Mouse (Mus musculus): ENCODE results near the gene Tmem42. TPM values are rescaled to one million over a fixed set of nuclear protein-coding genes. Genes with fewer than 3 reads are reported as not detected.
A peak's percentile ranks its signal among the peaks of the same experiment; 100 is the strongest.

Tmem42 gene
- polyA plus RNA-seq, 1 experiment: 10.3 TPM

DNA sequence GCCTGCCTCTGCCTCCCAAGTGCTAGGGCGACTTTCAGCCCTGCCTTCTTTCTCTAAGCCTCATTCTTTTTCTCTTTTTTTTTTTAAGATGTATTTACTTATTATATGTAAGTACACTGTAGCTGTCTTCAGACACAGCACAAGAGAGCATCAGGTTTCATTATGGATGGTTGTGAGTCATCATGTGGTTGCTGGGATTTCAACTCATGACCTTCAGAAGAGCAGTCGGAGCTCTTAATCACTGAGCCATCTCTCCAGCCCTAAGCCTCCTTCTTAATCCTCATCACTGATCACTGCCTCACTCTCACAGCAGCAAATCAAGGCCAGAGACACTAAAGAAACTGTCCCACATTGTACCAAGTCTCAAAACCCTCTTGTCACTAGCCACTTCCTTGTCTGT is 3.1 kb downstream of the Tmem42 start:
- Histone ChIP-seq H3K27me3 (ENCODE audit: control insufficient read depth, insufficient read depth, low read length) (no peaks in the 10 kb centered on the region), H3K27ac (ENCODE audit: insufficient read depth, low read length) (no peak overlapping the region), H3K36me3 (ENCODE audit: control insufficient read depth, insufficient read depth, low read length) (no peaks in the 10 kb centered on the region), H3K4me1 (ENCODE audit: control insufficient read depth, insufficient read depth, insufficient read length) (peaks cover 2% of the 10 kb centered on the region), H3K4me3 (ENCODE audit: extremely low read depth, insufficient read depth, insufficient read length) (no peak overlapping the region)
- TF ChIP-seq CTCF (IDR thresholded peaks at IDR 0.05; ENCODE audit: extremely low read depth, insufficient read depth, insufficient read length, insufficient replicate concordance): no peak
- no peak for TF ChIP-seq POLR2A (IDR thresholded peaks at IDR 0.05; ENCODE audit: low read depth, low read length)
- no peak for DNase-seq (ENCODE audit: low read depth in 1 of 2, low spot score in 2 of 2)
- WGBS: 89% methylated on average over 2 of the region's 2 CpGs

DNA sequence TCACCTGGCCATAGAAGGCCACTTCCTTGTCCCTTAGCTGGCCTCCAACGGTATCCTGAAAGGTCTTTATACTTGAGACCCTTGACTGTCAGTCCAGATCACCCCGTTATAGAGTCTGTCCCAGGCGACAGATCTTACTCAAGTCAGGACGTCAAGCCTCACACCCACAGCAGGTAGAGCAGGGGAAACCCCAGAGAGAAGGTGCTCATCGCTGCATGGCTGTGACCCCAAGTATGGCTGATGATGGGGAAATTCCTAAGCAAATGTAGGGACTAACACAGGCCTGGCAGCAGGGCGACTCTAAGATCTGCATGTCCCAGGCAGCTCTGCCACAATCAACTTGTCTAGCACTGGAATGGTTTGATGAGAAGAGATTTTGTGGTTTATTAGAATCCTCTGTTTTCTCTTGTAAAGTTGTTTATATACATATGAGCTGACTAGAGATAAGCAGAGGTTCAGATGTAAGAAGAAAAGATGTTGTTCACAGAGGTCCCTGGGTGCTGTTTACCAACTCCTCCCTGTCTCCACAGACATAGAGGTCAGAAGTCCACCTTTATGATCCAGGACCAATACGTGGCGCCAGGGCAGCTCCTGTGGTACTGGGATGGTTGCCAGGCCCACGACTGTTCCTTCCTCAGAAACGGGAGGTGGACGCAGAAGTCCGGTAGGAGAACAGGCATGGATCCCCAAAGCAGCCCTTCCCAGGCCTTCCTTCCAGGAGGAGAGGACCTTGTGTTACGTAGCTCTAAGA is 10.5 kb downstream of the Tmem42 start:
- DNase-seq (ENCODE audit: low read depth in 1 of 2, low spot score in 2 of 2): no peak
- H3K4me3 ChIP-seq (ENCODE audit: extremely low read depth, insufficient read depth, insufficient read length): no peak overlapping the region
- H3K27ac ChIP-seq (ENCODE audit: insufficient read depth, low read length): no peak overlapping the region
- 82% methylated on average over 13 of the region's 13 CpGs for WGBS
- H3K36me3 ChIP-seq (ENCODE audit: control insufficient read depth, insufficient read depth, low read length): no peaks in the 10 kb centered on the region
- H3K4me1 ChIP-seq (ENCODE audit: control insufficient read depth, insufficient read depth, insufficient read length): no peaks in the 10 kb centered on the region
- no peaks in the 10 kb centered on the region for H3K27me3 ChIP-seq (ENCODE audit: control insufficient read depth, insufficient read depth, low read length)
- TF ChIP-seq POLR2A (IDR thresholded peaks at IDR 0.05; ENCODE audit: low read depth, low read length): no peak
- no peak for TF ChIP-seq CTCF (IDR thresholded peaks at IDR 0.05; ENCODE audit: extremely low read depth, insufficient read depth, insufficient read length, insufficient replicate concordance)

DNA sequence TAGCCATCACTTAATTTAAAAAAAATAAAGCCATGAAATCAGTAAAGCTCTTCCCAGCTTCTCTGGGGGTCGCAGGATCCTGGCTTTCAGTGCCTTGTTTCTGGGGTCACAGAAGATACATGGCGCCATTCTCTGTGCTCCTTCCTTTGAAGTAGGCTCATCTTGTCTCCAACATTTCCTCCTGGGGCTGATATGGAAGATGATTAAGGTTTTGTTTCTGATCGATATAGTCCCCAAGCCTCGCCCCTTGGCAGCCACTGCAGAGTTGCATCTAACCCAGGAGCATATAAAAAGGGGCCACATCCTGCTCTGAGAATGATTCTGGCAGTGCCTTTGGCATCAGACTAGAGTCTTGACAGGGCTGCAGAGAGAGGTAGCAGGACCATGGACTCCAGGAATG is 13.3 kb downstream of the Tmem42 start, which contains the start of gene Tgm4:
TSS of gene Tgm4 (plus strand) at position 301 of the 400 bp plus-strand sequence.
- 84% methylated on average over 4 of the region's 4 CpGs for WGBS

DNA sequence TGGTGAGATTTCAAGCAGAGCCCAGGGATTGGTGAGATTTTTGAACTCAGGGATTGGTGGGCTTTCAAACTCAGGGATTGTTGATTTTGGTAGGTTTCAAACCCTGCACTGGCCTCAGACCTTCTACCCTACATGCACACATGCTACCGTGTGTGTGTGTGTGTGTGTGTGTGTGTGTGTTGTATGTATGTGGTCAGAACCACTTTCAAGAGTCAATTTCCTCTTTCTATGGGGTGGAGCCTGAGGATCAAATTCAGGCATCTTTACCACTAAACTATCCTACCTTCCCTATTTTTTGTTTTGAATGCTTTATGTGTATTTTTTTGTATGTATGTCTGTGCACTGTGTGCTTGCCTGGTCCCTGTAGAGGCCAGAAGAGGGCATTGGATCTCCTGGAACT is 26.5 kb downstream of the Tmem42 start:
- 20% methylated on average over 1 of the region's 1 CpGs for WGBS
- Histone ChIP-seq H3K4me1 (ENCODE audit: control insufficient read depth, insufficient read depth, insufficient read length) (no peaks in the 10 kb centered on the region), H3K36me3 (ENCODE audit: control insufficient read depth, insufficient read depth, low read length) (no peaks in the 10 kb centered on the region), H3K4me3 (ENCODE audit: extremely low read depth, insufficient read depth, insufficient read length) (no peak overlapping the region), H3K27ac (ENCODE audit: insufficient read depth, low read length) (no peak overlapping the region), H3K27me3 (ENCODE audit: control insufficient read depth, insufficient read depth, low read length) (no peaks in the 10 kb centered on the region)
- TF ChIP-seq CTCF (IDR thresholded peaks at IDR 0.05; ENCODE audit: extremely low read depth, insufficient read depth, insufficient read length, insufficient replicate concordance): no peak
- no peak for TF ChIP-seq POLR2A (IDR thresholded peaks at IDR 0.05; ENCODE audit: low read depth, low read length)
- DNase-seq (ENCODE audit: low read depth in 1 of 2, low spot score in 2 of 2): no peak

More for the DNA sequence above, 13.3 kb downstream of the Tmem42 start, which contains the start of gene Tgm4:
- Histone ChIP-seq H3K4me3 (ENCODE audit: extremely low read depth, insufficient read depth, insufficient read length) (no peak within 1 kb of the TSS), H3K27me3 (ENCODE audit: control insufficient read depth, insufficient read depth, low read length) (no peaks in the 10 kb centered on the region), H3K36me3 (ENCODE audit: control insufficient read depth, insufficient read depth, low read length) (no peaks in the 10 kb centered on the region), H3K27ac (ENCODE audit: insufficient read depth, low read length) (no peak within 1 kb of the TSS), H3K4me1 (ENCODE audit: control insufficient read depth, insufficient read depth, insufficient read length) (no peaks in the 10 kb centered on the region)
- no peak for TF ChIP-seq POLR2A (IDR thresholded peaks at IDR 0.05; ENCODE audit: low read depth, low read length)
- TF ChIP-seq CTCF (IDR thresholded peaks at IDR 0.05; ENCODE audit: extremely low read depth, insufficient read depth, insufficient read length, insufficient replicate concordance): no peak
- DNase-seq (ENCODE audit: low read depth in 1 of 2, low spot score in 2 of 2): no peak

DNA sequence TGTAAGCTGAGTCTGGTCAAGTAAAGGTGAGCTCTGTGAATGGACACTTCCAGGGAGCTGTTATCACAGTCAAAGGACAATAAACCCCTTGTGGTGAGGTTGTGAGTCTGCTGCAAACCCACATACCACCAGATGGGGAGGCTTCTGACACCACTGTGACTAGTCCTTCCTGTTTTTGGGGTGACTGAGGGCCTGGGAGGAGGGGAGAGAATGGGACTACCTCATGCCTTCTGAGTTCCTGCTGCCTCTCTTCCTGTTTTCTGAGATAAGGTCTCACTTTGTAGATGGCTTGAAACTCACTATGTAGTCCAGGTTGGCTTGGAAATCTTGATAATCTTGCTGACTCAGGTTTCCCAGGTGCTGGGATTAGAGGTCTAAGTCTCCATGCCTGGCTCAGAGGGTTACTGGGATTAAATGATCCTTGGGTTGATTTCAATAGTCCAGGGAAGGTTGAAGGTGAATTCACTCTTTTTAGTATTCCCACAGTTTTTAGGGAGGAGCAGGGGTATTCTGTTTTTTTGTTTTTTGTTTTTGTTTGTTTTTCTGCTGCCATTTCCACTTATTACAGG is 37.7 kb downstream of the Tmem42 start:
- peak; percentile 15 to 54 for DNase-seq (ENCODE audit: low read depth in 1 of 2, low spot score in 2 of 2)
- Histone ChIP-seq H3K4me1 (ENCODE audit: control insufficient read depth, insufficient read depth, insufficient read length) (no peaks in the 10 kb centered on the region), H3K27me3 (ENCODE audit: control insufficient read depth, insufficient read depth, low read length) (no peaks in the 10 kb centered on the region), H3K36me3 (ENCODE audit: control insufficient read depth, insufficient read depth, low read length) (no peaks in the 10 kb centered on the region), H3K27ac (ENCODE audit: insufficient read depth, low read length) (no peak overlapping the region; the same call in 1 of the 2 replicates), H3K4me3 (ENCODE audit: extremely low read depth, insufficient read depth, insufficient read length) (no peak overlapping the region)
- TF ChIP-seq CTCF (IDR thresholded peaks at IDR 0.05; ENCODE audit: extremely low read depth, insufficient read depth, insufficient read length, insufficient replicate concordance) (no peak), POLR2A (IDR thresholded peaks at IDR 0.05; ENCODE audit: low read depth, low read length) (no peak)

DNA sequence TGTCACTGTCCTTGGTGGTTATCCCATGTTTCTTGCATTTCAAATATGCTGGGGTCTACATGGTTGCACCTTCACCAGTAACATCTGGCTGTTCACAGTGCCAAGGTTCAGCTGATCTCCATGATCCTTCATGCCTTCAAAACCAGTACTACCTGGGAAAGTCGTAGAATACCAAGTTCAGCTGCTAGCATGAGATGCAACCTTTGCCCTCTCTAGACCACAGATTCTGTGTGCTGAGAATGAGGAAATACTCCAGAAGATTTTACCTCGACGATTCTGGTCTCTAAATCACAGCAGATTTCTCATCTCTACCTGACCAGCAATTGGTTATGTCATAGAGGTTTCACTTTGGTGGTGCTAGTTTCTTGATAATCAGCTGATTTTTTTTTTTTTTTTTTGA is 39.0 kb downstream of the Tmem42 start:
- no peak for DNase-seq (ENCODE audit: low read depth in 1 of 2, low spot score in 2 of 2)
- TF ChIP-seq CTCF (IDR thresholded peaks at IDR 0.05; ENCODE audit: extremely low read depth, insufficient read depth, insufficient read length, insufficient replicate concordance) (no peak), POLR2A (IDR thresholded peaks at IDR 0.05; ENCODE audit: low read depth, low read length) (no peak)
- Histone ChIP-seq H3K36me3 (ENCODE audit: control insufficient read depth, insufficient read depth, low read length) (no peaks in the 10 kb centered on the region), H3K4me1 (ENCODE audit: control insufficient read depth, insufficient read depth, insufficient read length) (no peaks in the 10 kb centered on the region), H3K27ac (ENCODE audit: insufficient read depth, low read length) (no peak overlapping the region), H3K4me3 (ENCODE audit: extremely low read depth, insufficient read depth, insufficient read length) (no peak overlapping the region), H3K27me3 (ENCODE audit: control insufficient read depth, insufficient read depth, low read length) (no peaks in the 10 kb centered on the region)
- WGBS: 45% methylated on average over 3 of the region's 3 CpGs

Other genes with a start within 250 kb of the Tmem42 start
- 1.8 and 1.9 TPM in 2 replicates for gene Tcaim, start 215.8 kb upstream of the Tmem42 start, polyA plus RNA-seq (2012; rRNA removed)
- not detected in 2 replicates for gene Gm35549, start 177.3 kb upstream of the Tmem42 start, polyA plus RNA-seq (2012; rRNA removed)
- gene Zfp445, start 155.3 kb upstream of the Tmem42 start, polyA plus RNA-seq (2012; rRNA removed): 20.0 and 25.1 TPM in 2 replicates
- gene Zkscan7, start 135.6 kb upstream of the Tmem42 start, polyA plus RNA-seq (2012; rRNA removed): 1.6 and 1.9 TPM in 2 replicates
- gene Zfp105, start 98.3 kb upstream of the Tmem42 start, polyA plus RNA-seq (2012; rRNA removed): 0.39 and 0.45 TPM in 2 replicates
- gene 1110059G10Rik, start 70.3 kb upstream of the Tmem42 start, polyA plus RNA-seq (2012; rRNA removed): 1.6 and 1.7 TPM in 2 replicates
- gene Kif15, start 70.3 kb upstream of the Tmem42 start, polyA plus RNA-seq (2012; rRNA removed): 1.4 and 2.9 TPM in 2 replicates
- gene Tgm4, start 13.4 kb downstream of the Tmem42 start, polyA plus RNA-seq (2012; rRNA removed): 0.08 and 0.19 TPM in 2 replicates
- gene Zdhhc3, start 91.9 kb downstream of the Tmem42 start, polyA plus RNA-seq (2012; rRNA removed): 72.9 and 148 TPM in 2 replicates
- 15.2 and 17.3 TPM in 2 replicates for gene Exosc7, start 91.9 kb downstream of the Tmem42 start, polyA plus RNA-seq (2012; rRNA removed)
- gene Clec3b, start 129.6 kb downstream of the Tmem42 start, polyA plus RNA-seq (2012; rRNA removed): 3.4 and 4.6 TPM in 2 replicates
- 0.93 and 0.95 TPM in 2 replicates for gene Cdcp1, start 194.7 kb downstream of the Tmem42 start, polyA plus RNA-seq (2012; rRNA removed)
- 5.9 and 10.5 TPM in 2 replicates for gene Tmem158, start 239.4 kb downstream of the Tmem42 start, polyA plus RNA-seq (2012; rRNA removed)

Measured in spleen, adult 2 months (tissue).